Mouse (Mus musculus): Measurements from ENCODE around the gene Lrrn1.

Lrrn1 gene

GRCm38 (mm10) chr6:107583759-107584383 lies 54.3 kb downstream of the Lrrn1 start:
- no peak for DNase-seq (ENCODE audit: low read depth, low spot score)

GRCm38 (mm10) chr6:107605151-107605550 lies 75.6 kb downstream of the Lrrn1 start:
- DNase-seq (ENCODE audit: low read depth, low spot score) = no peak

DNA sequence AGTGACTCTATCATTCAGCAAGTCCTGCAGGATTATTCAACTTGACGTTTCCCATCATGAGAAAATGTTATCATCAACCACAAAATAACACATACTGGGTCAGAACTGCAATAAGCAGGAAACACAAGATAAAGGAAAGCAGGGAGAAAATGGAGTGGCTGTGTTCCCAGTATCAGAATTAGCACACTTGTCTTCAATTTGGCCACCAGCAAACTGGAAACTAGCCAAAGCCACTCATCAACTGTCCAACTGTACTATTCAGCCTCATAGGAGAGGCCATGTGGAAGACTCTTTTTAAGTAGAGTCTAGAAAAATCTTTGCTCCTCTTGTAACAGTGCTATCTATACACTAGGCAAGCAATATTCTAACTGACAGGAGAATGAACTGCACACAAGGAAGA lies 84.7 kb downstream of the Lrrn1 start:
- no peak for DNase-seq (ENCODE audit: low read depth, low spot score)

Measured in forelimb bud, embryonic 11.5 days (tissue).